Mouse (Mus musculus) intestine, embryonic 16.5 days (tissue): Measurements from ENCODE around the gene Pdia3. TPM values are rescaled to one million over a fixed set of nuclear protein-coding genes. Genes with fewer than 3 reads are reported as not detected.
"Not testable (repeated sequence)": the region's sequence is repeated elsewhere in the genome, so short reads cannot be mapped to it uniquely, and the experiment has no call there.

ENCODE experiments used
- ATAC-seq: fragments of 200-750 bp; cut with Nextera tagmentation; 2 replicates; pipeline ENCODE4 v1.8.0; 2017; ENCODE audit warnings: moderate TSS enrichment, moderate library complexity
- H3K27ac ChIP-seq: fragments of 300-500 bp; sonication (generic); 2 replicates; pipeline ENCODE4 v1.5.1; 2014; ENCODE audit warnings: mild to moderate bottlenecking, low read length
- H3K27me3 ChIP-seq: fragments of 300-500 bp; sonication (generic); replicated peaks from 2 replicates; pipeline ENCODE4 v1.6.1; 2014; ENCODE audit warnings: low read length, control low read depth, mixed read lengths; ENCODE audit not compliant: control insufficient read depth, insufficient read depth
- H3K36me3 ChIP-seq: fragments of 300-500 bp; sonication (generic); 2 replicates; pipeline ENCODE4 v1.6.1; 2014; ENCODE audit warnings: low read length, control low read depth; ENCODE audit not compliant: control insufficient read depth, insufficient read depth
- H3K4me1 ChIP-seq: fragments of 300-500 bp; sonication (generic); 2 replicates; pipeline ENCODE4 v1.6.1; 2014; ENCODE audit warnings: low read length, control low read depth, mixed read lengths; ENCODE audit not compliant: control insufficient read depth, insufficient read depth
- H3K4me2 ChIP-seq: fragments of 300-500 bp; sonication (generic); 2 replicates; pipeline ENCODE4 v1.6.1; 2014; ENCODE audit warnings: low read depth, low read length, control low read depth
- H3K4me3 ChIP-seq: fragments of 300-500 bp; sonication (generic); 2 replicates; pipeline ENCODE4 v1.5.1; 2014; ENCODE audit warnings: mild to moderate bottlenecking, low read length
- H3K9ac ChIP-seq: fragments of 300-500 bp; sonication (generic); 2 replicates; pipeline ENCODE4 v1.6.1; 2014; ENCODE audit warnings: low read depth, low read length
- H3K9me3 ChIP-seq: fragments of 300-500 bp; sonication (generic); 2 replicates; pipeline ENCODE4 v1.6.1; 2016; ENCODE audit warnings: low read length, control low read depth; ENCODE audit not compliant: control insufficient read depth
- WGBS: fragments of 180-500 bp; shearing (Covaris S2); extraction: QIAGEN DNeasy Blood & Tissue Kit; methylation state at CpG from one replicate; pipeline ENCODE4 v1.1.7; 2014; 5-methylcytosine and 5-hydroxymethylcytosine counted together
- polyA plus RNA-seq: library from polyadenylated mRNA; unstranded; fragments of >200 nt; fragmentation: Nextera tagmentation; extraction: Ambion mirVana; gene quantifications from 2 replicates; pipeline ENCODE4 v1.2.1, GENCODE M21; 2015

Gene Pdia3
- 889 and 911 TPM in 2 replicates for polyA plus RNA-seq

GRCm38 (mm10) chr2:121413387-121414042 lies at the start of gene Pdia3, which contains the start of gene Catsper2:
Pdia3 (plus strand) TSS chr2:121413775.
Catsper2 (minus strand) TSS chr2:121413792.
- H3K27me3 ChIP-seq: no peaks in the 10 kb centered on the region
- H3K9ac ChIP-seq: peak within 1 kb of the TSS; percentile 100
- no peaks in the 10 kb centered on the region for H3K9me3 ChIP-seq

GRCm38 (mm10) chr2:121368831-121369230 lies 44.7 kb upstream of the Pdia3 start:
- Histone ChIP-seq H3K9me3 (no peaks in the 10 kb centered on the region), H3K4me3 (no peak overlapping the region), H3K4me2 (no peak overlapping the region), H3K4me1 (no peaks in the 10 kb centered on the region), H3K9ac (no peak overlapping the region), H3K27me3 (no peaks in the 10 kb centered on the region), H3K27ac (no peak overlapping the region), H3K36me3 (no peaks in the 10 kb centered on the region)
- ATAC-seq: no peak
- WGBS: 79% methylated on average over 2 of the region's 2 CpGs

More at GRCm38 (mm10) chr2:121413387-121414042, at the start of gene Pdia3, which contains the start of gene Catsper2:
- WGBS: under 1% methylated on average over 68 of the region's 68 CpGs
- peak within 1 kb of the TSS; percentile 98 for H3K27ac ChIP-seq
- peak within 1 kb of the TSS; percentile 67 for H3K4me2 ChIP-seq
- peak; percentile 99 for ATAC-seq
- no peaks in the 10 kb centered on the region for H3K36me3 ChIP-seq
- peaks cover 14% of the 10 kb centered on the region; the same call in 1 of the 2 replicates for H3K4me1 ChIP-seq
- H3K4me3 ChIP-seq: peak within 1 kb of the TSS; percentile 99

GRCm38 (mm10) chr2:121370921-121371320 lies 42.7 kb upstream of the Pdia3 start:
- no peak for ATAC-seq
- Histone ChIP-seq H3K4me1 (no peaks in the 10 kb centered on the region), H3K27me3 (no peaks in the 10 kb centered on the region), H3K4me3 (no peak overlapping the region), H3K36me3 (no peaks in the 10 kb centered on the region), H3K9ac (no peak overlapping the region), H3K27ac (no peak overlapping the region), H3K4me2 (no peak overlapping the region), H3K9me3 (no peaks in the 10 kb centered on the region)
- WGBS: 74% methylated on average over 5 of the region's 5 CpGs

GRCm38 (mm10) chr2:121372266-121372665 lies 41.3 kb upstream of the Pdia3 start:
- Histone ChIP-seq H3K4me2 (no peak overlapping the region), H3K36me3 (no peaks in the 10 kb centered on the region), H3K4me1 (no peaks in the 10 kb centered on the region), H3K9ac (no peak overlapping the region), H3K27me3 (no peaks in the 10 kb centered on the region), H3K27ac (no peak overlapping the region), H3K4me3 (no peak overlapping the region), H3K9me3 (no peaks in the 10 kb centered on the region)
- WGBS: 67% methylated on average over 3 of the region's 3 CpGs
- no peak for ATAC-seq

GRCm38 (mm10) chr2:121374766-121375165 lies 38.8 kb upstream of the Pdia3 start:
- no peak overlapping the region for H3K9ac ChIP-seq
- H3K36me3 ChIP-seq: no peaks in the 10 kb centered on the region
- no peaks in the 10 kb centered on the region for H3K9me3 ChIP-seq
- no peak overlapping the region for H3K27ac ChIP-seq
- H3K4me2 ChIP-seq: no peak overlapping the region
- no peak overlapping the region for H3K4me3 ChIP-seq
- H3K27me3 ChIP-seq: no peaks in the 10 kb centered on the region
- H3K4me1 ChIP-seq: no peaks in the 10 kb centered on the region
- ATAC-seq: no peak
- 46% methylated on average over 2 of the region's 2 CpGs for WGBS

GRCm38 (mm10) chr2:121386961-121387575 lies 26.5 kb upstream of the Pdia3 start, which contains the start of gene Strc:
Strc (minus strand) TSS chr2:121387168.
- H3K36me3 ChIP-seq, H3K27me3 ChIP-seq, H3K27ac ChIP-seq, ATAC-seq, H3K4me1 ChIP-seq, H3K9me3 ChIP-seq, H3K4me3 ChIP-seq, H3K9ac ChIP-seq, H3K4me2 ChIP-seq: not testable (repeated sequence)
- WGBS: 96% methylated on average over 14 of the region's 17 CpGs

GRCm38 (mm10) chr2:121396624-121397023 lies 17.0 kb upstream of the Pdia3 start:
- Histone ChIP-seq H3K9me3 (no peaks in the 10 kb centered on the region), H3K36me3 (no peaks in the 10 kb centered on the region), H3K27ac (no peak overlapping the region), H3K27me3 (no peaks in the 10 kb centered on the region), H3K4me3 (no peak overlapping the region), H3K9ac (no peak overlapping the region), H3K4me2 (no peak overlapping the region), H3K4me1 (no peaks in the 10 kb centered on the region)
- no peak; the same call in 1 of the 2 replicates for ATAC-seq
- WGBS: 13% methylated on average over 8 of the region's 8 CpGs

GRCm38 (mm10) chr2:121403296-121403695 lies 10.3 kb upstream of the Pdia3 start:
- Histone ChIP-seq H3K27ac (no peak overlapping the region), H3K4me1 (no peaks in the 10 kb centered on the region), H3K9ac (no peak overlapping the region), H3K9me3 (no peaks in the 10 kb centered on the region), H3K36me3 (no peaks in the 10 kb centered on the region), H3K4me3 (no peak overlapping the region), H3K4me2 (no peak overlapping the region), H3K27me3 (no peaks in the 10 kb centered on the region)
- no peak for ATAC-seq

GRCm38 (mm10) chr2:121408160-121408559 lies 5.4 kb upstream of the Pdia3 start:
- no peaks in the 10 kb centered on the region for H3K36me3 ChIP-seq
- ATAC-seq: no peak
- H3K27ac ChIP-seq: no peak overlapping the region
- WGBS: 39% methylated on average over 4 of the region's 4 CpGs
- H3K4me1 ChIP-seq: peaks cover 4% of the 10 kb centered on the region; the same call in 1 of the 2 replicates
- no peak overlapping the region for H3K4me3 ChIP-seq
- H3K4me2 ChIP-seq: no peak overlapping the region
- no peaks in the 10 kb centered on the region for H3K27me3 ChIP-seq
- H3K9ac ChIP-seq: no peak overlapping the region
- no peaks in the 10 kb centered on the region for H3K9me3 ChIP-seq
